Mouse (Mus musculus): ENCODE results near the gene Zc3h7a. TPM values are rescaled to one million over a fixed set of nuclear protein-coding genes. Genes with fewer than 3 reads are reported as not detected.
A peak's percentile ranks its signal among the peaks of the same experiment; 100 is the strongest.
"Not testable (repeated sequence)": the region's sequence is repeated elsewhere in the genome, so short reads cannot be mapped to it uniquely, and the experiment has no call there.

Zc3h7a gene
- total and polyA plus RNA-seq, 3 experiments, result 48.7 to 202 (median 77.4) TPM

DNA sequence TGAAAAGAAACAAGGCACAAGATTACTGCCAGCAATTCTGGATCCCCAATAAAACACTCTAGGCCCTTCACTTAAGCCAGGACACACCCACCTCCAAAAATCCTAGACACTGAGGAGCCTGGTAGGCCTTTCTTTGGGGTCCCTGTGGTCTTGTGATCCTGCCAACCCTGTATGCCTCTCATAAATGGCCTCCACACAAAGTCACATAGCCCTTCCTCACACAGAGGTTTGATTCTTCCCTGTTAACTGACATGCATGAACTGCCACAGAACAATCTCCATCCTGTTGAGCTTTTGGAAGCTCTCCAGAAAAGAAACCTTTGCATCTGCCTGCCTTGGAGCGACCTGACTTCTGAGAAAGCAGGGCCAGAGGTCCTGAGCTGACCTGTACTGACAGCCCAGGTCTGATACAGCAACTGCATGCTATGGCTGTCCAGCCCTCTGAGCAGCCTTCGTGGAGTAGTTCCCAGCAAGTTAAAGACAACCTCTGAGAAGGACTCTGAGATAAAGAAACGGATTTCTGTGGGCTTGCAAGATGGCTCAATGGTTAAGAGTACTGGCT is 11.4 kb downstream of the Zc3h7a start:
- Histone ChIP-seq H3K27ac (ENCODE audit: control insufficient read depth, low read depth, low read length) (no peak overlapping the region), H3K4me1 (ENCODE audit: control insufficient read depth in 1 of 2, insufficient read depth in 2 of 2, low read length in 2 of 2) (no peaks in the 10 kb centered on the region; a peak in 1 of 4 replicates), H3K9me3 (replicated peaks; ENCODE audit: insufficient read depth, low read length) (no peaks in the 10 kb centered on the region), H3K9ac (ENCODE audit: control insufficient read depth, low read depth, low read length, poor library complexity, severe bottlenecking) (no peak overlapping the region), H3K79me2 (ENCODE audit: control insufficient read depth, insufficient read depth, low read length, poor library complexity) (peaks cover 29% of the 10 kb centered on the region), H3K36me3 (ENCODE audit: control insufficient read depth in 1 of 2, insufficient read depth in 2 of 2, low read length in 2 of 2) (peaks cover 0 to 11% of the 10 kb centered on the region in 2 experiments; a peak in 2 of 4 replicates), H3K4me3 (ENCODE audit: control insufficient read depth in 1 of 2, insufficient read depth in 1 of 2, low read depth in 2 of 2, low read length in 2 of 2) (no peak overlapping the region), H3K27me3 (ENCODE audit: control insufficient read depth in 1 of 2, insufficient read depth in 2 of 2, low read length in 2 of 2) (no peaks in the 10 kb centered on the region)
- TF ChIP-seq MXI1 (IDR thresholded peaks at IDR 0.05; ENCODE audit: low read depth, low read length) (no peak), GABPA (IDR thresholded peaks at IDR 0.05; ENCODE audit: low read depth, low read length) (no peak), GATA1 (IDR thresholded peaks at IDR 0.05; ENCODE audit: low read depth, low read length) (no peak)
- no peak for DNase-seq (ENCODE audit: low read depth, low spot score)

DNA sequence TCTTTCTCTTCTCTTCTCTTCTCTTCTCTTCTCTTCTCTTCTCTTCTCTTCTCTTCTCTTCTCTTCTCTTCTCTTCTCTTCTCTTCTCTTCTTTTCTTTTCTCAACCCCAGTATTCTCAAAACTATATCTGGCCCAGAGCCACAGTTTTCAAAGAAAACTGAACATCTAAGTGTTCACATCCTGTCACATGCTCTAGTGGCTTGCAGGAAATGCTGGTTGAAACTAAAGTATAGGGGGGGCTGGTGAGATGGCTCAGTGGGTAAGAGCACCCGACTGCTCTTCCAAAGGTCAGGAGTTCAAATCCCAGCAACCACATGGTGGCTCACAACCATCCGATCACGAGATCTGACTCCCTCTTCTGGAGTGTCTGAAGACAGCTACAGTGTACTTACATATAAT is 18.5 kb downstream of the Zc3h7a start:
- not testable (repeated sequence) for H3K27ac ChIP-seq (ENCODE audit: control insufficient read depth, low read depth, low read length); DNase-seq (ENCODE audit: low read depth, low spot score); H3K9ac ChIP-seq (ENCODE audit: control insufficient read depth, low read depth, low read length, poor library complexity, severe bottlenecking); H3K79me2 ChIP-seq (ENCODE audit: control insufficient read depth, insufficient read depth, low read length, poor library complexity); H3K27me3 ChIP-seq (ENCODE audit: control insufficient read depth in 1 of 2, insufficient read depth in 2 of 2, low read length in 2 of 2); H3K4me1 ChIP-seq (ENCODE audit: control insufficient read depth in 1 of 2, insufficient read depth in 2 of 2, low read length in 2 of 2); H3K9me3 ChIP-seq (replicated peaks; ENCODE audit: insufficient read depth, low read length); H3K4me3 ChIP-seq (ENCODE audit: control insufficient read depth in 1 of 2, insufficient read depth in 1 of 2, low read depth in 2 of 2, low read length in 2 of 2)
- peaks cover 0 to 40% of the 10 kb centered on the region in 2 experiments; a peak in 3 of 4 replicates for H3K36me3 ChIP-seq (ENCODE audit: control insufficient read depth in 1 of 2, insufficient read depth in 2 of 2, low read length in 2 of 2)

DNA sequence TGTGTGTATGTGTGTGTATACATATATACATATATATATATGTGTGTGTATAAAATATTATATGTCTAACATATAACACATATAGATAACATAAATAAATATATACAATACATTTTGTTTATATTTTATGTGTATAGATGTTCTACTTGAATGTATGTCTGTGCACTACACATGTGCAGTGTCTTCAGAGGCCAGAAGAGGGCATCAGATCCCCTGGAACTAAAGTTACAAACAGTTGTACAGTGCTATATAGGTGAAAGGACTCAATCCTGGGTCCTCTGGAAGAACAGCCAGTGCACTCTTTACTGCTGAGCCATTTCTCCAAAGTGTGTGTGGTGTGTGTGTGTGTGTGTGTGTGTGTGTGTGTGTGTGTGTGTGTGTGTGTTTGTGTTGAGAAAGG is 21.7 kb downstream of the Zc3h7a start:
- DNase-seq (ENCODE audit: low read depth, low spot score), result peak; percentile 52
- TF ChIP-seq SMC3 (IDR thresholded peaks at IDR 0.05; ENCODE audit: low read depth, low read length) (peak; percentile 42), RCOR1 (IDR thresholded peaks at IDR 0.05; ENCODE audit: low read depth, low read length) (no peak), CTCF (IDR thresholded peaks at IDR 0.05 in 2 of 3, conservative IDR thresholded peaks at IDR 0.05 in 1 of 3; ENCODE audit: control insufficient read depth in 1 of 3, insufficient read depth in 1 of 3, low read depth in 2 of 3, low read length in 3 of 3, poor library complexity in 1 of 3, severe bottlenecking in 1 of 3) (peak; percentile 25 to 46 (median 33); a peak in 3 of 6 replicates), JUND (IDR thresholded peaks at IDR 0.05; ENCODE audit: low read depth, low read length) (no peak), MXI1 (IDR thresholded peaks at IDR 0.05; ENCODE audit: low read depth, low read length) (no peak), RAD21 (IDR thresholded peaks at IDR 0.05; ENCODE audit: low read depth, low read length) (peak; percentile 21)
- no peak overlapping the region for H3K9ac ChIP-seq (ENCODE audit: control insufficient read depth, low read depth, low read length, poor library complexity, severe bottlenecking)
- H3K4me3 ChIP-seq (ENCODE audit: control insufficient read depth in 1 of 2, insufficient read depth in 1 of 2, low read depth in 2 of 2, low read length in 2 of 2), result no peak overlapping the region
- no peaks in the 10 kb centered on the region for H3K4me1 ChIP-seq (ENCODE audit: control insufficient read depth in 1 of 2, insufficient read depth in 2 of 2, low read length in 2 of 2)
- H3K36me3 ChIP-seq (ENCODE audit: control insufficient read depth in 1 of 2, insufficient read depth in 2 of 2, low read length in 2 of 2), result peaks cover 0 to 42% of the 10 kb centered on the region in 2 experiments; a peak in 3 of 4 replicates
- no peaks in the 10 kb centered on the region for H3K9me3 ChIP-seq (replicated peaks; ENCODE audit: insufficient read depth, low read length)
- no peak overlapping the region for H3K27ac ChIP-seq (ENCODE audit: control insufficient read depth, low read depth, low read length)
- no peaks in the 10 kb centered on the region for H3K27me3 ChIP-seq (ENCODE audit: control insufficient read depth in 1 of 2, insufficient read depth in 2 of 2, low read length in 2 of 2)
- no peaks in the 10 kb centered on the region for H3K79me2 ChIP-seq (ENCODE audit: control insufficient read depth, insufficient read depth, low read length, poor library complexity)

DNA sequence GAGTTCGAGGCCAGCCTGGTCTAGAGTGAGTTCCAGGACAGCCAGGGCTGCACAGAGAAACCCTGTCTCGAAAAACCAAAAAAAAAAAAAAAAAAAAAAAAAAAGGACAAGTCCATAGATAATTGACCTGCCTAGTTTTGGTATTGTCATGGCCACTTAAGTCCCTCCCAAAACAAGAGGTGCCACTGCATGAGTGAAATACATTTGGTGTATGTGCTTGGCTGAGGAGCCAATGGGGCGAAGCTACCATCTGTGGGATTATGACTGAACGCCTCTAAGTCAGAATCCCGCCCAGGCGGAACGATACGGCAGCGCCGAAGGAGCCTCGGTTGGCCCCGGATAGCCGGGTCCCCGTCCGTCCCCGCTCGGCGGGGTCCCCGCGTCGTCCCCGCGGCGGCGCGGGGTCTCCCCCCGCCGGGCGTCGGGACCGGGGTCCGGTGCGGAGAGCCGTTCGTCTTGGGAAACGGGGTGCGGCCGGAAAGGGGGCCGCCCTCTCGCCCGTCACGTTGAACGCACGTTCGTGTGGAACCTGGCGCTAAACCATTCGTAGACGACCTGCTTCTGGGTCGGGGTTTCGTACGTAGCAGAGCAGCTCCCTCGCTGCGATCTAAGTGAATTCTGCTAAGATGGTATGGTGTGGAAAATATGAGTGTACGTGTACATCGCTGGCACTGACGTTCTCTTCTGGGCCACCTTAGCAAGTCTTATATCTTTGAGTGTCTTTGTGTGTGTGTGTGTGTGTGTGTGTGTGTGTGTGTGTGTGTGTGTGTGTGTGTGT is 32.3 kb downstream of the Zc3h7a start:
- not testable (repeated sequence) for H3K4me3 ChIP-seq (ENCODE audit: control insufficient read depth in 1 of 2, insufficient read depth in 1 of 2, low read depth in 2 of 2, low read length in 2 of 2); H3K9ac ChIP-seq (ENCODE audit: control insufficient read depth, low read depth, low read length, poor library complexity, severe bottlenecking); H3K27ac ChIP-seq (ENCODE audit: control insufficient read depth, low read depth, low read length); H3K27me3 ChIP-seq (ENCODE audit: control insufficient read depth in 1 of 2, insufficient read depth in 2 of 2, low read length in 2 of 2); DNase-seq (ENCODE audit: low read depth, low spot score); H3K9me3 ChIP-seq (replicated peaks; ENCODE audit: insufficient read depth, low read length); H3K79me2 ChIP-seq (ENCODE audit: control insufficient read depth, insufficient read depth, low read length, poor library complexity); H3K4me1 ChIP-seq (ENCODE audit: control insufficient read depth in 1 of 2, insufficient read depth in 2 of 2, low read length in 2 of 2)
- H3K36me3 ChIP-seq (ENCODE audit: control insufficient read depth in 1 of 2, insufficient read depth in 2 of 2, low read length in 2 of 2), result peaks cover 0 to 16% of the 10 kb centered on the region in 2 experiments; a peak in 2 of 4 replicates

All from MEL (cell line).